Mouse (Mus musculus) forebrain, embryonic 15.5 days (tissue): ENCODE results near the gene Grap. TPM values are rescaled to one million over a fixed set of nuclear protein-coding genes. Genes with fewer than 3 reads are reported as not detected.
"Not testable (repeated sequence)": the region's sequence is repeated elsewhere in the genome, so short reads cannot be mapped to it uniquely, and the experiment has no call there.

ENCODE experiments used
- ATAC-seq: fragments of 200-750 bp; cut with Nextera tagmentation; replicated peaks from 2 replicates; pipeline ENCODE4 v1.8.0; 2017; ENCODE audit warnings: mild to moderate bottlenecking, moderate TSS enrichment, moderate library complexity
- H3K27ac ChIP-seq: fragments of 300-500 bp; sonication (generic); replicated peaks from 2 replicates; pipeline ENCODE4 v1.5.1; 2015; ENCODE audit warnings: mild to moderate bottlenecking, inconsistent platforms
- H3K27me3 ChIP-seq: fragments of 300-500 bp; sonication (generic); 2 replicates; pipeline ENCODE4 v1.6.1; 2015; ENCODE audit warnings: inconsistent platforms
- H3K36me3 ChIP-seq: fragments of 300-500 bp; sonication (generic); 2 replicates; pipeline ENCODE4 v1.6.1; 2015; ENCODE audit warnings: mild to moderate bottlenecking, inconsistent platforms
- H3K4me1 ChIP-seq: fragments of 300-500 bp; sonication (generic); 2 replicates; pipeline ENCODE4 v1.6.1; 2015; ENCODE audit warnings: inconsistent platforms
- H3K4me2 ChIP-seq: fragments of 300-500 bp; sonication (generic); replicated peaks from 2 replicates; pipeline ENCODE4 v1.6.1; 2015; ENCODE audit warnings: mild to moderate bottlenecking, inconsistent platforms
- H3K4me3 ChIP-seq: fragments of 300-500 bp; sonication (generic); 2 replicates; pipeline ENCODE4 v1.5.1; 2015; ENCODE audit warnings: mild to moderate bottlenecking, inconsistent platforms
- H3K9ac ChIP-seq: fragments of 300-500 bp; sonication (generic); replicated peaks from 2 replicates; pipeline ENCODE4 v1.6.1; 2015; ENCODE audit warnings: mild to moderate bottlenecking, inconsistent platforms
- H3K9me3 ChIP-seq: fragments of 300-500 bp; sonication (generic); 2 replicates; pipeline ENCODE4 v1.6.1; 2016; ENCODE audit warnings: inconsistent platforms
- whole genome bisulfite sequencing: fragments of 180-500 bp; shearing (Covaris S2); methylation state at CpG from one replicate; pipeline ENCODE4 v1.1.7; 2015; ENCODE audit warnings: mixed read lengths; 5-methylcytosine and 5-hydroxymethylcytosine counted together
- polyA plus RNA-seq: library from polyadenylated mRNA; unstranded; fragments of >200 nt; fragmentation: Nextera tagmentation; extraction: Ambion mirVana; gene quantifications from 2 replicates; pipeline ENCODE4 v1.2.1, GENCODE M21; 2015

Gene Grap
- polyA plus RNA-seq, 1 experiment from 2014 or later = 9.1 TPM

GRCm38 (mm10) chr11:61619791-61620241, 33.2 kb upstream of the Grap start:
- Histone ChIP-seq H3K27me3 (no peaks in the 10 kb centered on the region), H3K36me3 (no peaks in the 10 kb centered on the region), H3K4me3 (peak overlapping the region; percentile 42), H3K4me2 (peak overlapping the region; percentile 70), H3K27ac (no peak overlapping the region), H3K4me1 (peaks cover 8% of the 10 kb centered on the region), H3K9me3 (no peaks in the 10 kb centered on the region), H3K9ac (peak overlapping the region; percentile 10; the same call in 1 of the 2 replicates)
- WGBS = under 1% methylated on average over 17 of the region's 17 CpGs
- peak; percentile 73 for ATAC-seq

GRCm38 (mm10) chr11:61620254-61620670, 32.8 kb upstream of the Grap start:
- Histone ChIP-seq H3K27ac (no peak overlapping the region), H3K4me3 (peak overlapping the region; percentile 42), H3K4me2 (peak overlapping the region; percentile 70), H3K4me1 (peaks cover 8% of the 10 kb centered on the region), H3K9ac (no peak overlapping the region), H3K9me3 (no peaks in the 10 kb centered on the region), H3K36me3 (no peaks in the 10 kb centered on the region), H3K27me3 (no peaks in the 10 kb centered on the region)
- under 1% methylated on average over 17 of the region's 17 CpGs for WGBS
- peak; percentile 75 for ATAC-seq

- Histone ChIP-seq H3K4me1 (peaks cover 8% of the 10 kb centered on the region), H3K36me3 (no peaks in the 10 kb centered on the region), H3K9me3 (no peaks in the 10 kb centered on the region), H3K27me3 (no peaks in the 10 kb centered on the region), H3K9ac (no peak overlapping the region), H3K27ac (no peak overlapping the region), H3K4me2 (peak overlapping the region; percentile 70), H3K4me3 (peak overlapping the region; percentile 42)
- no peak for ATAC-seq
- 63% methylated on average over 8 of the region's 8 CpGs for WGBS
These were observed 32.3 kb upstream of the Grap start for GRCm38 (mm10) chr11:61620762-61621161.

- Histone ChIP-seq H3K4me1 (peaks cover 2% of the 10 kb centered on the region; the same call in 1 of the 2 replicates), H3K27me3 (no peaks in the 10 kb centered on the region), H3K27ac (no peak overlapping the region), H3K4me3 (no peak overlapping the region), H3K36me3 (no peaks in the 10 kb centered on the region), H3K9ac (no peak overlapping the region), H3K4me2 (no peak overlapping the region), H3K9me3 (no peaks in the 10 kb centered on the region)
- WGBS = 71% methylated on average over 7 of the region's 7 CpGs
- no peak for ATAC-seq
These were observed 27.9 kb upstream of the Grap start for GRCm38 (mm10) chr11:61625136-61625535.

- Histone ChIP-seq H3K27me3 (no peaks in the 10 kb centered on the region), H3K4me1 (no peaks in the 10 kb centered on the region), H3K4me3 (no peak overlapping the region), H3K4me2 (no peak overlapping the region), H3K27ac (no peak overlapping the region), H3K9ac (no peak overlapping the region), H3K36me3 (no peaks in the 10 kb centered on the region), H3K9me3 (no peaks in the 10 kb centered on the region)
- WGBS = 94% methylated on average over 1 of the region's 1 CpGs
- no peak for ATAC-seq
These were observed 26.6 kb upstream of the Grap start for GRCm38 (mm10) chr11:61626509-61626908.

GRCm38 (mm10) chr11:61629621-61630020, 23.4 kb upstream of the Grap start:
- H3K4me3 ChIP-seq = no peak overlapping the region
- no peak overlapping the region for H3K9ac ChIP-seq
- ATAC-seq = no peak
- H3K4me1 ChIP-seq = no peaks in the 10 kb centered on the region
- H3K9me3 ChIP-seq = no peaks in the 10 kb centered on the region
- no peak overlapping the region for H3K27ac ChIP-seq
- no peaks in the 10 kb centered on the region for H3K36me3 ChIP-seq
- H3K4me2 ChIP-seq = no peak overlapping the region
- 68% methylated on average over 3 of the region's 3 CpGs for WGBS
- H3K27me3 ChIP-seq = no peaks in the 10 kb centered on the region

GRCm38 (mm10) chr11:61636309-61636708, 16.8 kb upstream of the Grap start:
- not testable (repeated sequence) for ATAC-seq
- WGBS = 92% methylated on average over 4 of the region's 4 CpGs

GRCm38 (mm10) chr11:61637413-61637812, 15.7 kb upstream of the Grap start:
- H3K4me2 ChIP-seq = no peak overlapping the region
- no peaks in the 10 kb centered on the region for H3K9me3 ChIP-seq
- no peaks in the 10 kb centered on the region for H3K36me3 ChIP-seq
- no peak overlapping the region for H3K27ac ChIP-seq
- no peak overlapping the region for H3K9ac ChIP-seq
- H3K27me3 ChIP-seq = no peaks in the 10 kb centered on the region
- no peak for ATAC-seq
- H3K4me3 ChIP-seq = no peak overlapping the region
- 56% methylated on average over 1 of the region's 1 CpGs for WGBS
- no peaks in the 10 kb centered on the region for H3K4me1 ChIP-seq

More at GRCm38 (mm10) chr11:61636309-61636708, 16.8 kb upstream of the Grap start:
- not testable (repeated sequence) for H3K27me3 ChIP-seq, H3K9ac ChIP-seq, H3K36me3 ChIP-seq, H3K4me1 ChIP-seq, H3K9me3 ChIP-seq, H3K27ac ChIP-seq, H3K4me3 ChIP-seq, H3K4me2 ChIP-seq

GRCm38 (mm10) chr11:61637856-61638255, 15.2 kb upstream of the Grap start:
- no peaks in the 10 kb centered on the region for H3K36me3 ChIP-seq
- no peak overlapping the region for H3K9ac ChIP-seq
- no peak overlapping the region for H3K4me3 ChIP-seq
- H3K27me3 ChIP-seq = no peaks in the 10 kb centered on the region
- H3K4me1 ChIP-seq = no peaks in the 10 kb centered on the region
- no peak for ATAC-seq
- H3K9me3 ChIP-seq = no peaks in the 10 kb centered on the region
- 88% methylated on average over 3 of the region's 3 CpGs for WGBS
- no peak overlapping the region for H3K4me2 ChIP-seq
- no peak overlapping the region for H3K27ac ChIP-seq

- no peak overlapping the region for H3K4me3 ChIP-seq
- no peaks in the 10 kb centered on the region for H3K36me3 ChIP-seq
- H3K27me3 ChIP-seq = no peaks in the 10 kb centered on the region
- 83% methylated on average over 12 of the region's 12 CpGs for WGBS
- H3K4me1 ChIP-seq = no peaks in the 10 kb centered on the region
- no peak overlapping the region for H3K27ac ChIP-seq
- no peak overlapping the region for H3K4me2 ChIP-seq
- no peak overlapping the region for H3K9ac ChIP-seq
- no peaks in the 10 kb centered on the region for H3K9me3 ChIP-seq
- ATAC-seq = no peak
These were observed 14.1 kb upstream of the Grap start for GRCm38 (mm10) chr11:61638764-61639536.

GRCm38 (mm10) chr11:61639601-61640177, 13.4 kb upstream of the Grap start:
- WGBS = 93% methylated on average over 6 of the region's 6 CpGs
- no peak for ATAC-seq

GRCm38 (mm10) chr11:61640585-61640984, 12.5 kb upstream of the Grap start:
- not testable (repeated sequence) for H3K27me3 ChIP-seq, H3K4me1 ChIP-seq, H3K27ac ChIP-seq, H3K36me3 ChIP-seq, H3K4me2 ChIP-seq, ATAC-seq, H3K9me3 ChIP-seq, H3K4me3 ChIP-seq, H3K9ac ChIP-seq
- 59% methylated on average over 9 of the region's 9 CpGs for WGBS

More at GRCm38 (mm10) chr11:61639601-61640177, 13.4 kb upstream of the Grap start:
- Histone ChIP-seq H3K4me3 (no peak overlapping the region), H3K27ac (no peak overlapping the region), H3K4me1 (no peaks in the 10 kb centered on the region), H3K36me3 (no peaks in the 10 kb centered on the region), H3K27me3 (no peaks in the 10 kb centered on the region), H3K4me2 (no peak overlapping the region), H3K9me3 (no peaks in the 10 kb centered on the region), H3K9ac (no peak overlapping the region)
